Mouse (Mus musculus) liver, adult 2 months (tissue): ENCODE data around the gene Slc9a9.

ENCODE experiments used
- CTCF ChIP-seq: fragments of 200-500 bp; IDR thresholded peaks from 2 replicates; pipeline ENCODE4 v1.5.1; 2011; ENCODE audit warnings: low read depth, low read length, control low read depth
- POLR2A ChIP-seq: fragments of 200-500 bp; IDR thresholded peaks from 2 replicates; pipeline ENCODE4 v1.6.1; 2011; ENCODE audit warnings: low read length, control low read depth; ENCODE audit not compliant: insufficient read depth; ENCODE audit errors: extremely low read depth

DNA sequence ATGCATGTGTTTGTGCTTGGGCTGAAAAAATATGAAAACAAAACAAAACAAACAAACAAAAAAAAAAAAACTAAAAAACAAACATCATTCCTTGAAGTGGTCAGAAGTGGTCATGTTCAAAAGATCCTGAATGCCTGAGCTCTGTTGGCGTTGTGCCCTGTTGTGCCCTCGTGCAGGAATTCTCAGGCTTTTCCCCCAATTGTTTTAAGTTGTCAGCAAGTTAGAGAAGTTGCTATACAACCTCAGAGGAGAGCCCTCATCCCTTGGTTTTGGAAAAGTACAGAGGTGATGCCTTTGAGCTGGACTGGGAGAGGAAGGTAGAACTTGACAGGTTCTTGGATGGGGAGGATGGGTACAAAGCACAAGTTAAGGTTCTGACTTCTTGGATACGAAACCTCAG lies 480.9 kb downstream of the Slc9a9 start:
- TF ChIP-seq POLR2A (no peak), CTCF (no peak)
